8 mouse cellular contexts compared by ENCODE assay signal in the genomic region with DNA sequence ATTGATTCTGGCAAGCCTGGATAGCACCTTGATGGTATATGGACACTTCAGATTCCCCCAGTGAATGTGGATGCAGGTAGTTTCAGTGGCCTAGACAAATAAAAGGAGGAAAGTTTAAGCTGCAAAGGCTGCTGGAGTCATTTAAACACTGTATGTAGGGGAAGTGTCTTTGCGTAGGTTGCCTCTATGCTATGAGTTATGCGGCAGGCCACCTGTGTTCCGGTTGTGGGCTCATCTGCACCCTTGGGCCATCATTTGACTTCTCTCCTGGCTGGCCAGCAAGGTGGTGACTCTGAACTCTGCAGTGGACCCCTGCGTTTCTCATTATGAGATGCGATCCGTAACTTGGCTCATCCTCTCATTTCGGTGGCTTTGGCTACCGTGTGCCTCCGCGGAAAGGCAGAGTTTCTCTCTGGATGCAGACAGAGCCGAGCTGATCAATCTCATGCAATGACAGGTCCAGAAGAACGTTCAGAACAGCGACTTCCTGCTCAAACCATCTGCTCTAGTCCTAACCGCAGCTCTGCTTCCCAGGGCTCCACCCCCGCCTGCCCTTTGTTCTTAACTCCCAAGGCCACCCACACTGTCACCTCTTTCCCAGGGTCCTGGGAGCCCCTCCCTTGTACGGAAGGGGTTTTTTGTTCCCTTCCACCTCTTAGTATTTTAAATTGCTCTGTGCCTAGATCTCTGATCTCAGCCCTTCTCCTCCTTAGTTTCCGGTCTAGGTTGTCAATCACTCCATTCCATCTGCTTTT. TPM values are rescaled to one million over a fixed set of nuclear protein-coding genes. Genes with fewer than 3 reads are reported as not detected.
A peak's percentile ranks its signal among the peaks of the same experiment; 100 is the strongest.
DNase-seq lines count a peak whose midpoint lies in the region; ATAC-seq lines count a peak whose summit lies in the region.

No protein-coding gene starts in this region.

- no peaks in the 10 kb centered on the region for H3K36me3 ChIP-seq in embryonic facial prominence, embryonic 15.5 days
- no peaks in the 10 kb centered on the region for H3K36me3 ChIP-seq in hindbrain, embryonic 15.5 days
- no peaks in the 10 kb centered on the region for H3K36me3 ChIP-seq in midbrain, embryonic 13.5 days

- peak; percentile 34; the same call in 1 of the 2 replicates for ATAC-seq in embryonic facial prominence, embryonic 15.5 days (ENCODE audit: insufficient number of reproducible peaks, low FRiP score, low TSS enrichment, low read depth)
- peak; percentile 82 for ATAC-seq in hindbrain, embryonic 15.5 days (ENCODE audit: low FRiP score, low read depth)
- peak; percentile 74 for ATAC-seq in midbrain, embryonic 13.5 days

- DNase-seq in adrenal gland, adult (ENCODE audit: inconsistent age in 2 of 2, low spot score in 1 of 2): peak; percentile 75 to 86
- no peak for DNase-seq in adrenal gland, postnatal 4 days (ENCODE audit: low spot score in 2 of 2)
- peak; percentile 59 for DNase-seq in adrenal gland, postnatal 10 days
- DNase-seq in left cerebral cortex, postnatal 36 days (ENCODE audit: low spot score in 2 of 2): peak; percentile 24 to 26
- DNase-seq in thymus, postnatal 14 days: peak; percentile 60

- peak overlapping the region; percentile 18 for H3K4me3 ChIP-seq in embryonic facial prominence, embryonic 15.5 days (replicated peaks)
- H3K4me3 ChIP-seq in hindbrain, embryonic 15.5 days: peak overlapping the region; percentile 6; the same call in 1 of the 2 replicates
- no peak overlapping the region; the same call in 1 of the 2 replicates for H3K4me3 ChIP-seq in midbrain, embryonic 13.5 days (replicated peaks)

- H3K9me3 ChIP-seq in embryonic facial prominence, embryonic 15.5 days (replicated peaks): no peaks in the 10 kb centered on the region
- H3K9me3 ChIP-seq in hindbrain, embryonic 15.5 days: no peaks in the 10 kb centered on the region
- H3K9me3 ChIP-seq in midbrain, embryonic 13.5 days: no peaks in the 10 kb centered on the region

- H3K27me3 ChIP-seq in embryonic facial prominence, embryonic 15.5 days: no peaks in the 10 kb centered on the region
- no peaks in the 10 kb centered on the region for H3K27me3 ChIP-seq in hindbrain, embryonic 15.5 days
- no peaks in the 10 kb centered on the region for H3K27me3 ChIP-seq in midbrain, embryonic 13.5 days

- H3K27ac ChIP-seq in embryonic facial prominence, embryonic 15.5 days (replicated peaks): peak overlapping the region; percentile 65
- H3K27ac ChIP-seq in hindbrain, embryonic 15.5 days (replicated peaks): peak overlapping the region; percentile 76
- H3K27ac ChIP-seq in midbrain, embryonic 13.5 days: peak overlapping the region; percentile 83

- 29% methylated on average over 17 of the region's 17 CpGs for WGBS in embryonic facial prominence, embryonic 15.5 days
- 24% methylated on average over 17 of the region's 17 CpGs for WGBS in hindbrain, embryonic 15.5 days
- WGBS in midbrain, embryonic 13.5 days: 32% methylated on average over 17 of the region's 17 CpGs

- peak overlapping the region; percentile 46 for H3K4me2 ChIP-seq in embryonic facial prominence, embryonic 15.5 days (replicated peaks)
- peak overlapping the region; percentile 46 for H3K4me2 ChIP-seq in hindbrain, embryonic 15.5 days
- H3K4me2 ChIP-seq in midbrain, embryonic 13.5 days (replicated peaks): peak overlapping the region; percentile 43

- intact Hi-C loops in left cerebral cortex, postnatal 36 days (cut with DNase I): no loop called here

- peaks cover 14% of the 10 kb centered on the region for H3K4me1 ChIP-seq in embryonic facial prominence, embryonic 15.5 days
- H3K4me1 ChIP-seq in hindbrain, embryonic 15.5 days (replicated peaks): peaks cover 28% of the 10 kb centered on the region
- peaks cover 27% of the 10 kb centered on the region for H3K4me1 ChIP-seq in midbrain, embryonic 13.5 days (replicated peaks)

- no peak overlapping the region for H3K9ac ChIP-seq in embryonic facial prominence, embryonic 15.5 days
- H3K9ac ChIP-seq in hindbrain, embryonic 15.5 days: no peak overlapping the region
- H3K9ac ChIP-seq in midbrain, embryonic 13.5 days (replicated peaks): 0 out of 2 replicates have a peak overlapping the region, but pooled peaks have one; percentile 36

RNA-seq across cellular contexts. Expression of gene Hectd2, which starts 20.3 kb away (rescaled TPM):
- total RNA-seq in adrenal gland, postnatal 4 days (2021): 1 to 10 TPM; 4.5 to 4.8 TPM
- total RNA-seq in adrenal gland, postnatal 10 days (2021): 1 to 10 TPM; 2.4 to 2.6 TPM
- polyA plus RNA-seq in embryonic facial prominence, embryonic 15.5 days (2015; fragmentation: Nextera tagmentation; extraction: Ambion mirVana): 4.5 and 4.8 TPM in 2 replicates
- 11.8 and 13.1 TPM in 2 replicates for polyA plus RNA-seq in hindbrain, embryonic 15.5 days (2015; fragmentation: Nextera tagmentation; extraction: Ambion mirVana)
- total RNA-seq in left cerebral cortex, postnatal 36 days (2021): 10 to 100 TPM; 16.4 to 28.0 TPM
- 7.6 and 9.4 TPM in 2 replicates for polyA plus RNA-seq in midbrain, embryonic 13.5 days (2015; fragmentation: Nextera tagmentation; extraction: Ambion mirVana)

Comparison
In these comparisons a context has a peak if more than half of its experiments do, and no peak if none do; other contexts are left out.
1. DNase-seq: peak in adrenal gland, adult (2 of 2), adrenal gland, postnatal 10 days (single experiment), left cerebral cortex, postnatal 36 days (2 of 2) and thymus, postnatal 14 days (single experiment); none in adrenal gland, postnatal 4 days (0 of 2).
2. Peak in every context shown above with its lines, with median percentiles within 50 percentile points of each other: ATAC-seq, H3K27ac ChIP-seq and H3K4me2 ChIP-seq.